Comparison of ENCODE assay signal across 15 mouse cellular contexts in genomic region chr9:99394366-99394765, GRCm38 (mm10). TPM values are rescaled to one million over a fixed set of nuclear protein-coding genes. Genes with fewer than 3 reads are reported as not detected.
A peak's percentile ranks its signal among the peaks of the same experiment; 100 is the strongest.
DNase-seq lines count a peak whose midpoint lies in the region; ATAC-seq lines count a peak whose summit lies in the region.
"Had no signal": no experiment of that assay in that cellular context is flagged by ENCODE, and none has a peak within 500 bp of the region (broad histone marks: within the 10 kb centered on the region; RNA-seq: fewer than 3 reads in every experiment).

No protein-coding gene starts in this region.

- WGBS in lung, embryonic 15.5 days, result 83% methylated on average over 11 of the region's 11 CpGs
- 78% methylated on average over 11 of the region's 11 CpGs for WGBS in limb, embryonic 15.5 days

- ATAC-seq in lung, embryonic 15.5 days (ENCODE audit: borderline replicate concordance, extremely low read depth, low FRiP score, low TSS enrichment), result peak; percentile 23; the same call in 1 of the 2 replicates
- 0 out of 2 replicates have a peak, but pooled peaks have one; percentile 26 for ATAC-seq in limb, embryonic 15.5 days (ENCODE audit: insufficient number of reproducible peaks, low FRiP score, low TSS enrichment, low read depth)

- H3K9ac ChIP-seq in lung, embryonic 15.5 days, result no peak overlapping the region
- H3K9ac ChIP-seq in limb, embryonic 15.5 days, result no peak overlapping the region

- H3K27me3 ChIP-seq in lung, embryonic 15.5 days, result no peaks in the 10 kb centered on the region
- no peaks in the 10 kb centered on the region for H3K27me3 ChIP-seq in limb, embryonic 15.5 days

- no peaks in the 10 kb centered on the region for H3K4me1 ChIP-seq in lung, embryonic 15.5 days
- peaks cover 7% of the 10 kb centered on the region; the same call in 1 of the 2 replicates for H3K4me1 ChIP-seq in limb, embryonic 15.5 days

- H3K36me3 ChIP-seq in lung, embryonic 15.5 days, result no peaks in the 10 kb centered on the region
- H3K36me3 ChIP-seq in limb, embryonic 15.5 days, result peaks cover 26% of the 10 kb centered on the region

- H3K4me3 ChIP-seq in lung, embryonic 15.5 days, result no peak overlapping the region
- H3K4me3 ChIP-seq in limb, embryonic 15.5 days, result no peak overlapping the region
- H3K4me3 ChIP-seq: heart, adult 2 months had no signal

- no peaks in the 10 kb centered on the region for H3K9me3 ChIP-seq in lung, embryonic 15.5 days
- H3K9me3 ChIP-seq in limb, embryonic 15.5 days, result no peaks in the 10 kb centered on the region

- no peak overlapping the region for H3K4me2 ChIP-seq in lung, embryonic 15.5 days
- H3K4me2 ChIP-seq in limb, embryonic 15.5 days, result no peak overlapping the region

- peak; percentile 22 for DNase-seq in embryo, embryonic 11 days
- DNase-seq in embryo, embryonic 10 days (ENCODE audit: low spot score), result no peak
- DNase-seq in lung, postnatal 25 days (ENCODE audit: low spot score), result no peak
- peak; percentile 41 for DNase-seq in R1 (ENCODE audit: low read depth, low spot score)
- no peak for DNase-seq in MN1 (ENCODE audit: low spot score)
- no peak for DNase-seq in frontal cortex, postnatal 36 days (ENCODE audit: low spot score in 2 of 2)
- DNase-seq: B cell, adult 2 months; cerebellum, adult 9-10 months; heart, adult 2 months; layer of hippocampus, adult 9-11 months; lung, postnatal 36 days had no signal

- H3K27ac ChIP-seq in lung, embryonic 15.5 days, result no peak overlapping the region
- H3K27ac ChIP-seq in limb, embryonic 15.5 days, result no peak overlapping the region
- H3K27ac ChIP-seq: heart, adult 2 months had no signal

RNA-seq across cellular contexts. Expression of gene Esyt3, which starts 36.0 kb away (rescaled TPM):
- polyA plus RNA-seq in lung, embryonic 15.5 days (2015; fragmentation: Nextera tagmentation; extraction: Ambion mirVana), result 0.78 and 0.98 TPM in 2 replicates
- polyA plus RNA-seq in limb, embryonic 15.5 days (2015; fragmentation: Nextera tagmentation; extraction: Ambion mirVana), result 1.6 and 2.3 TPM in 2 replicates

RNA-seq across cellular contexts. Expression of gene Mras, which starts 42.8 kb away (rescaled TPM):
- 12.5 and 13.9 TPM in 2 replicates for polyA plus RNA-seq in lung, embryonic 15.5 days (2015; fragmentation: Nextera tagmentation; extraction: Ambion mirVana)
- polyA plus RNA-seq in limb, embryonic 15.5 days (2015; fragmentation: Nextera tagmentation; extraction: Ambion mirVana), result 25.3 and 27.7 TPM in 2 replicates

RNA-seq across cellular contexts. Expression of gene Nme9, which starts 56.9 kb away (rescaled TPM):
- 2.0 and 2.6 TPM in 2 replicates for polyA plus RNA-seq in lung, embryonic 15.5 days (2015; fragmentation: Nextera tagmentation; extraction: Ambion mirVana)
- polyA plus RNA-seq in limb, embryonic 15.5 days (2015; fragmentation: Nextera tagmentation; extraction: Ambion mirVana), result not detected in 2 replicates
- polyA plus RNA-seq: kidney, embryonic 16.5 days; liver, adult 2 months had no signal

Comparison
In these comparisons a context has a peak if more than half of its experiments do, and no peak if none do; other contexts are left out.
1. DNase-seq: peak in embryo, embryonic 11 days (single experiment) and R1 (single experiment); none in embryo, embryonic 10 days (single experiment), lung, postnatal 25 days (single experiment), MN1 (single experiment) and frontal cortex, postnatal 36 days (0 of 2).